Mouse (Mus musculus): ENCODE data around the gene Pde6d. TPM values are rescaled to one million over a fixed set of nuclear protein-coding genes. Genes with fewer than 3 reads are reported as not detected.

Gene Pde6d
- polyA plus RNA-seq, 1 experiment from 2014 or later = 42.6 TPM

- TF ChIP-seq CTCF (IDR thresholded peaks at IDR 0.05; ENCODE audit: low read depth) = peak; percentile 92
- Histone ChIP-seq H3K27me3 (replicated peaks; ENCODE audit: control insufficient read depth, insufficient read depth, low read length) (no peaks in the 10 kb centered on the region), H3K9ac (ENCODE audit: low read depth, low read length) (no peak overlapping the region), H3K27ac (ENCODE audit: low read depth, low read length) (no peak overlapping the region), H3K36me3 (ENCODE audit: control insufficient read depth, insufficient read depth) (no peaks in the 10 kb centered on the region), H3K9me3 (ENCODE audit: control insufficient read depth) (no peaks in the 10 kb centered on the region), H3K4me1 (replicated peaks; ENCODE audit: control insufficient read depth, insufficient read depth, low read length) (no peaks in the 10 kb centered on the region), H3K4me2 (replicated peaks; ENCODE audit: low read depth) (no peak overlapping the region), H3K4me3 (ENCODE audit: low read depth, low read length) (no peak overlapping the region)
- WGBS = 55% methylated on average over 10 of the region's 10 CpGs
- no peak for ATAC-seq
Measured at GRCm38 (mm10) chr1:86618454-86619125, 36.2 kb upstream of the Pde6d start.

GRCm38 (mm10) chr1:86614269-86614668 is 31.8 kb upstream of the Pde6d start:
- H3K4me1 ChIP-seq (replicated peaks; ENCODE audit: control insufficient read depth, insufficient read depth, low read length) = no peaks in the 10 kb centered on the region
- no peak overlapping the region for H3K27ac ChIP-seq (ENCODE audit: low read depth, low read length)
- no peaks in the 10 kb centered on the region for H3K27me3 ChIP-seq (replicated peaks; ENCODE audit: control insufficient read depth, insufficient read depth, low read length)
- no peak for ATAC-seq
- H3K4me3 ChIP-seq (ENCODE audit: low read depth, low read length) = no peak overlapping the region
- H3K9ac ChIP-seq (ENCODE audit: low read depth, low read length) = no peak overlapping the region
- no peaks in the 10 kb centered on the region for H3K36me3 ChIP-seq (ENCODE audit: control insufficient read depth, insufficient read depth)
- peak; percentile 70 for TF ChIP-seq CTCF (IDR thresholded peaks at IDR 0.05; ENCODE audit: low read depth)
- no peak overlapping the region for H3K4me2 ChIP-seq (replicated peaks; ENCODE audit: low read depth)
- no peaks in the 10 kb centered on the region for H3K9me3 ChIP-seq (ENCODE audit: control insufficient read depth)

- Histone ChIP-seq H3K4me2 (replicated peaks; ENCODE audit: low read depth) (no peak overlapping the region), H3K27me3 (replicated peaks; ENCODE audit: control insufficient read depth, insufficient read depth, low read length) (no peaks in the 10 kb centered on the region), H3K4me1 (replicated peaks; ENCODE audit: control insufficient read depth, insufficient read depth, low read length) (no peaks in the 10 kb centered on the region), H3K9me3 (ENCODE audit: control insufficient read depth) (no peaks in the 10 kb centered on the region), H3K9ac (ENCODE audit: low read depth, low read length) (no peak overlapping the region), H3K36me3 (ENCODE audit: control insufficient read depth, insufficient read depth) (0 out of 2 replicates have a peak, but pooled peaks cover 15% of the 10 kb centered on the region), H3K27ac (ENCODE audit: low read depth, low read length) (no peak overlapping the region), H3K4me3 (ENCODE audit: low read depth, low read length) (no peak overlapping the region)
- 65% methylated on average over 1 of the region's 1 CpGs for WGBS
- no peak for TF ChIP-seq CTCF (IDR thresholded peaks at IDR 0.05; ENCODE audit: low read depth)
- no peak for ATAC-seq
Measured at GRCm38 (mm10) chr1:86612081-86612480, 29.7 kb upstream of the Pde6d start.

- no peak for TF ChIP-seq CTCF (IDR thresholded peaks at IDR 0.05; ENCODE audit: low read depth)
- H3K27ac ChIP-seq (ENCODE audit: low read depth, low read length) = no peak overlapping the region
- H3K27me3 ChIP-seq (replicated peaks; ENCODE audit: control insufficient read depth, insufficient read depth, low read length) = no peaks in the 10 kb centered on the region
- 75% methylated on average over 1 of the region's 1 CpGs for WGBS
- H3K4me3 ChIP-seq (ENCODE audit: low read depth, low read length) = no peak overlapping the region
- H3K4me1 ChIP-seq (replicated peaks; ENCODE audit: control insufficient read depth, insufficient read depth, low read length) = no peaks in the 10 kb centered on the region
- H3K9ac ChIP-seq (ENCODE audit: low read depth, low read length) = no peak overlapping the region
- no peak overlapping the region for H3K4me2 ChIP-seq (replicated peaks; ENCODE audit: low read depth)
- H3K36me3 ChIP-seq (ENCODE audit: control insufficient read depth, insufficient read depth) = 0 out of 2 replicates have a peak, but pooled peaks cover 21% of the 10 kb centered on the region
- H3K9me3 ChIP-seq (ENCODE audit: control insufficient read depth) = no peaks in the 10 kb centered on the region
- no peak for ATAC-seq
Measured at GRCm38 (mm10) chr1:86610954-86611353, 28.5 kb upstream of the Pde6d start.

- 48% methylated on average over 2 of the region's 2 CpGs for WGBS
- no peaks in the 10 kb centered on the region for H3K9me3 ChIP-seq (ENCODE audit: control insufficient read depth)
- no peaks in the 10 kb centered on the region for H3K27me3 ChIP-seq (replicated peaks; ENCODE audit: control insufficient read depth, insufficient read depth, low read length)
- H3K9ac ChIP-seq (ENCODE audit: low read depth, low read length) = no peak overlapping the region
- H3K4me3 ChIP-seq (ENCODE audit: low read depth, low read length) = no peak overlapping the region
- H3K27ac ChIP-seq (ENCODE audit: low read depth, low read length) = peak overlapping the region; percentile 76
- TF ChIP-seq CTCF (IDR thresholded peaks at IDR 0.05; ENCODE audit: low read depth) = no peak
- ATAC-seq = peak; percentile 77
- no peaks in the 10 kb centered on the region for H3K4me1 ChIP-seq (replicated peaks; ENCODE audit: control insufficient read depth, insufficient read depth, low read length)
- H3K4me2 ChIP-seq (replicated peaks; ENCODE audit: low read depth) = no peak overlapping the region
- H3K36me3 ChIP-seq (ENCODE audit: control insufficient read depth, insufficient read depth) = peaks cover 70% of the 10 kb centered on the region
Measured at GRCm38 (mm10) chr1:86600117-86600516, 17.7 kb upstream of the Pde6d start.

GRCm38 (mm10) chr1:86598516-86598915 is 16.1 kb upstream of the Pde6d start:
- no peak overlapping the region for H3K9ac ChIP-seq (ENCODE audit: low read depth, low read length)
- 68% methylated on average over 3 of the region's 3 CpGs for WGBS
- TF ChIP-seq CTCF (IDR thresholded peaks at IDR 0.05; ENCODE audit: low read depth) = peak; percentile 79

More at GRCm38 (mm10) chr1:86598516-86598915, 16.1 kb upstream of the Pde6d start:
- H3K4me1 ChIP-seq (replicated peaks; ENCODE audit: control insufficient read depth, insufficient read depth, low read length) = no peaks in the 10 kb centered on the region
- no peak overlapping the region for H3K27ac ChIP-seq (ENCODE audit: low read depth, low read length)
- H3K36me3 ChIP-seq (ENCODE audit: control insufficient read depth, insufficient read depth) = peaks cover 70% of the 10 kb centered on the region
- no peaks in the 10 kb centered on the region for H3K27me3 ChIP-seq (replicated peaks; ENCODE audit: control insufficient read depth, insufficient read depth, low read length)
- no peak overlapping the region for H3K4me3 ChIP-seq (ENCODE audit: low read depth, low read length)
- no peak overlapping the region for H3K4me2 ChIP-seq (replicated peaks; ENCODE audit: low read depth)
- ATAC-seq = no peak
- H3K9me3 ChIP-seq (ENCODE audit: control insufficient read depth) = no peaks in the 10 kb centered on the region
